Mouse (Mus musculus) heart, adult 10 weeks (tissue): Measurements from ENCODE around the gene 1700057G04Rik. TPM values are rescaled to one million over a fixed set of nuclear protein-coding genes. Genes with fewer than 3 reads are reported as not detected.

Source experiments
- polyA plus RNA-seq: library from polyadenylated mRNA; stranded (reverse); fragments of 350-450 nt; fragmentation: Illumina TruSeq; extraction: RNeasy Lipid Tissue Mini Kit (QIAGEN cat#74804); gene quantifications from one replicate; pipeline ENCODE4 v1.2.3, GENCODE M21; 2014; ENCODE audit warnings: low read depth, low replicate concordance

Gene 1700057G04Rik
- polyA plus RNA-seq: not detected

DNA sequence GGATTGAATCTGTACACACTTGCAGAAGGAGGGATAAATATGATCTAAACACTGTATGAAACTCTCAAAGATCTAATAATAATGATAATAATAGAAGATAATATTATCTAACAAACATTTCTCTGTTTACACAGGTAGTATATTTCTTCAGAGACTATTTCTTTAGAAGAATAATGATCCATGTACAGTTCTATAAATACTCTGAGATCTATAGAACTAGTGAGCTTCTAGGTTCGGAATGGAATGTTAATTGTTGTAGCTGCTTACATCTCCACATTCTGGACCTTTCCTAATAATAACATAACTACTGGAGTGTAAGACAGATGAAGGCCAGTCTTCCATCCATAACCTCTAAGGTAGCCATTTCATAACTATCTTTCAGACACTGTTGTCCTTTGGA, at the start of gene 1700057G04Rik:
TSS of gene 1700057G04Rik (plus strand) at position 301 of the 400 bp plus-strand sequence.

GRCm38 (mm10) chr9:92275486-92276207, 33.5 kb upstream of the 1700057G04Rik start, which contains the start of gene Plscr2:
Gene Plscr2, plus strand, starts transcription at chr9:92275602.

Other genes starting within 250 kb of the 1700057G04Rik start
- gene Plscr5, start 116.4 kb upstream of the 1700057G04Rik start, polyA plus RNA-seq: not detected
- gene Plscr1, start 59.6 kb upstream of the 1700057G04Rik start, polyA plus RNA-seq: 18.8 TPM
- 28.8 TPM for gene Plscr2, start 33.8 kb upstream of the 1700057G04Rik start, polyA plus RNA-seq
- gene Plscr4, start 148.0 kb downstream of the 1700057G04Rik start, polyA plus RNA-seq: 12.7 TPM
- gene Plod2, start 232.8 kb downstream of the 1700057G04Rik start, polyA plus RNA-seq: 22.7 TPM